Mouse (Mus musculus) small intestine, adult 2 months (tissue): ENCODE measurements around the gene Dguok.

ENCODE experiments used
- CTCF ChIP-seq: fragments of 200-500 bp; IDR thresholded peaks from 2 replicates; pipeline ENCODE4 v1.5.1; 2012; ENCODE audit warnings: low read depth, mild to moderate bottlenecking, control low read depth, inconsistent platforms, low read length, moderate library complexity, mixed read lengths; ENCODE audit not compliant: insufficient replicate concordance, insufficient read length; ENCODE audit errors: extremely low read depth
- POLR2A ChIP-seq: fragments of 200-500 bp; IDR thresholded peaks from 2 replicates; pipeline ENCODE4 v1.6.1; 2012; ENCODE audit warnings: low read depth, mild to moderate bottlenecking, control low read depth, inconsistent platforms, low read length, moderate library complexity

DNA sequence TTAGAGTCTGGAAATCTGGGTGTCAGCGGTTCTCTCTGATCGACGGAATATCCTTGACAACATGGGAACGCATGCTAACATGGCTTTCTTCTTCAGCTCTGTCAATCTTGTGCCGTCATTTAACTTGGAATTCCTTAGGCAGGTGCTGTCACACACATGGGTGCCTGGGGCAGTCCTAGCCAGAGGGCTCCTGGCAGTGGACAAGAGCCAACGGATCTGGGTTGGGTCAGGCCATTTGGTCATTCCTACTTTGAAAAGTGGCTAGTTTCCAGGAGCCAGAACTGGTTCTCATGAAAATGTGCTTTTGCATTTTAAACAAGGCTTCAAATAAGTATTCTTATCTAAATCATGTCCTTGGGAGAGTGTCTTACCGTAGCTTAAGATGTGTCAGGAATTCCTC, 35.0 kb downstream of the Dguok start:
- no peak for TF ChIP-seq POLR2A
- TF ChIP-seq CTCF, result no peak
